Mouse (Mus musculus): Measurements from ENCODE around the gene Ppp1r2. TPM values are rescaled to one million over a fixed set of nuclear protein-coding genes. Genes with fewer than 3 reads are reported as not detected.
A peak's percentile ranks its signal among the peaks of the same experiment; 100 is the strongest.

Gene Ppp1r2
- polyA plus RNA-seq, 1 experiment from 2014 or later: 67.3 TPM

- H3K9ac ChIP-seq: no peak overlapping the region
- WGBS: 46% methylated on average over 5 of the region's 5 CpGs
- peaks cover 8% of the 10 kb centered on the region; the same call in 1 of the 2 replicates for H3K27me3 ChIP-seq
- H3K4me3 ChIP-seq: no peak overlapping the region
- ATAC-seq (ENCODE audit: low FRiP score, low read depth): no peak
- no peak overlapping the region for H3K4me2 ChIP-seq (replicated peaks)
- no peak overlapping the region for H3K27ac ChIP-seq
- peaks cover 28% of the 10 kb centered on the region for H3K4me1 ChIP-seq
- no peaks in the 10 kb centered on the region for H3K36me3 ChIP-seq
- H3K9me3 ChIP-seq: no peaks in the 10 kb centered on the region
Measured at GRCm38 (mm10) chr16:31231591-31231990, 43.5 kb downstream of the Ppp1r2 start.

GRCm38 (mm10) chr16:31227746-31228145 is 47.3 kb downstream of the Ppp1r2 start:
- Histone ChIP-seq H3K36me3 (no peaks in the 10 kb centered on the region), H3K9me3 (no peaks in the 10 kb centered on the region), H3K9ac (no peak overlapping the region), H3K27me3 (no peaks in the 10 kb centered on the region), H3K27ac (no peak overlapping the region), H3K4me2 (replicated peaks) (no peak overlapping the region), H3K4me1 (0 out of 2 replicates have a peak, but pooled peaks cover under 1% of the 10 kb centered on the region), H3K4me3 (no peak overlapping the region)
- 89% methylated on average over 1 of the region's 1 CpGs for WGBS
- no peak for ATAC-seq (ENCODE audit: low FRiP score, low read depth)

- Histone ChIP-seq H3K4me3 (no peak overlapping the region), H3K36me3 (no peaks in the 10 kb centered on the region), H3K4me1 (no peaks in the 10 kb centered on the region), H3K4me2 (replicated peaks) (no peak overlapping the region), H3K27me3 (peaks cover 4% of the 10 kb centered on the region; the same call in 1 of the 2 replicates), H3K9ac (no peak overlapping the region), H3K27ac (no peak overlapping the region), H3K9me3 (peaks cover 8% of the 10 kb centered on the region)
- WGBS: 91% methylated on average over 4 of the region's 4 CpGs
- no peak for ATAC-seq (ENCODE audit: low FRiP score, low read depth)
Measured at GRCm38 (mm10) chr16:31215271-31215670, 59.8 kb downstream of the Ppp1r2 start.

- Histone ChIP-seq H3K4me2 (replicated peaks) (no peak overlapping the region), H3K27me3 (peaks cover 8% of the 10 kb centered on the region; the same call in 1 of the 2 replicates), H3K9me3 (peaks cover 8% of the 10 kb centered on the region), H3K9ac (no peak overlapping the region), H3K36me3 (no peaks in the 10 kb centered on the region), H3K27ac (no peak overlapping the region), H3K4me3 (no peak overlapping the region), H3K4me1 (peaks cover 4% of the 10 kb centered on the region)
- no peak for ATAC-seq (ENCODE audit: low FRiP score, low read depth)
- 84% methylated on average over 6 of the region's 6 CpGs for WGBS
Measured at GRCm38 (mm10) chr16:31213463-31213862, 61.6 kb downstream of the Ppp1r2 start.

GRCm38 (mm10) chr16:31211503-31211902 is 63.6 kb downstream of the Ppp1r2 start:
- Histone ChIP-seq H3K27me3 (peaks cover 11% of the 10 kb centered on the region; the same call in 1 of the 2 replicates), H3K4me1 (peaks cover 10% of the 10 kb centered on the region), H3K4me2 (replicated peaks) (no peak overlapping the region), H3K36me3 (no peaks in the 10 kb centered on the region), H3K27ac (no peak overlapping the region), H3K9me3 (peaks cover 8% of the 10 kb centered on the region), H3K4me3 (no peak overlapping the region), H3K9ac (no peak overlapping the region)
- 82% methylated on average over 9 of the region's 9 CpGs for WGBS
- no peak for ATAC-seq (ENCODE audit: low FRiP score, low read depth)

- Histone ChIP-seq H3K27ac (no peak overlapping the region), H3K4me2 (replicated peaks) (no peak overlapping the region), H3K4me1 (peaks cover 10% of the 10 kb centered on the region), H3K36me3 (no peaks in the 10 kb centered on the region), H3K4me3 (no peak overlapping the region), H3K9ac (no peak overlapping the region), H3K27me3 (peaks cover 11% of the 10 kb centered on the region; the same call in 1 of the 2 replicates), H3K9me3 (peaks cover 3% of the 10 kb centered on the region)
- ATAC-seq (ENCODE audit: low FRiP score, low read depth): no peak
- 66% methylated on average over 4 of the region's 4 CpGs for WGBS
Measured at GRCm38 (mm10) chr16:31210453-31210852, 64.6 kb downstream of the Ppp1r2 start.

- no peaks in the 10 kb centered on the region for H3K36me3 ChIP-seq
- H3K9me3 ChIP-seq: no peaks in the 10 kb centered on the region
- H3K9ac ChIP-seq: no peak overlapping the region
- no peak overlapping the region for H3K27ac ChIP-seq
- peaks cover 10% of the 10 kb centered on the region for H3K4me1 ChIP-seq
- no peak overlapping the region for H3K4me3 ChIP-seq
- H3K4me2 ChIP-seq (replicated peaks): no peak overlapping the region
- WGBS: 70% methylated on average over 5 of the region's 5 CpGs
- H3K27me3 ChIP-seq: peaks cover 11% of the 10 kb centered on the region; the same call in 1 of the 2 replicates
- no peak for ATAC-seq (ENCODE audit: low FRiP score, low read depth)
Measured at GRCm38 (mm10) chr16:31209911-31210310, 65.2 kb downstream of the Ppp1r2 start.

- no peaks in the 10 kb centered on the region for H3K36me3 ChIP-seq
Measured at GRCm38 (mm10) chr16:31205726-31206125, 69.4 kb downstream of the Ppp1r2 start.

GRCm38 (mm10) chr16:31205187-31205586 is 69.9 kb downstream of the Ppp1r2 start:
- Histone ChIP-seq H3K4me1 (peaks cover 14% of the 10 kb centered on the region), H3K9ac (no peak overlapping the region), H3K4me2 (replicated peaks) (no peak overlapping the region), H3K36me3 (no peaks in the 10 kb centered on the region), H3K27me3 (peaks cover 6% of the 10 kb centered on the region; the same call in 1 of the 2 replicates), H3K27ac (no peak overlapping the region), H3K4me3 (no peak overlapping the region), H3K9me3 (no peaks in the 10 kb centered on the region)
- WGBS: 90% methylated on average over 8 of the region's 8 CpGs
- ATAC-seq (ENCODE audit: low FRiP score, low read depth): no peak

More at GRCm38 (mm10) chr16:31205726-31206125, 69.4 kb downstream of the Ppp1r2 start:
- no peak overlapping the region for H3K4me2 ChIP-seq (replicated peaks)
- H3K4me3 ChIP-seq: no peak overlapping the region
- ATAC-seq (ENCODE audit: low FRiP score, low read depth): no peak
- no peak overlapping the region for H3K9ac ChIP-seq
- WGBS: 77% methylated on average over 7 of the region's 7 CpGs
- H3K4me1 ChIP-seq: peaks cover 14% of the 10 kb centered on the region
- no peak overlapping the region for H3K27ac ChIP-seq
- H3K9me3 ChIP-seq: no peaks in the 10 kb centered on the region
- peaks cover 9% of the 10 kb centered on the region; the same call in 1 of the 2 replicates for H3K27me3 ChIP-seq

GRCm38 (mm10) chr16:31204216-31204615 is 70.9 kb downstream of the Ppp1r2 start:
- no peak overlapping the region for H3K27ac ChIP-seq
- ATAC-seq (ENCODE audit: low FRiP score, low read depth): no peak
- H3K36me3 ChIP-seq: no peaks in the 10 kb centered on the region
- no peaks in the 10 kb centered on the region for H3K9me3 ChIP-seq
- peaks cover 22% of the 10 kb centered on the region for H3K4me1 ChIP-seq
- H3K27me3 ChIP-seq: peaks cover 3% of the 10 kb centered on the region; the same call in 1 of the 2 replicates
- WGBS: 89% methylated on average over 1 of the region's 1 CpGs
- no peak overlapping the region for H3K9ac ChIP-seq
- no peak overlapping the region for H3K4me3 ChIP-seq
- no peak overlapping the region for H3K4me2 ChIP-seq (replicated peaks)

- H3K9ac ChIP-seq: no peak overlapping the region
- H3K9me3 ChIP-seq: no peaks in the 10 kb centered on the region
- H3K4me3 ChIP-seq: peak overlapping the region; percentile 96; the same call in 1 of the 2 replicates
- peaks cover 20% of the 10 kb centered on the region for H3K4me1 ChIP-seq
- no peaks in the 10 kb centered on the region for H3K36me3 ChIP-seq
- 80% methylated on average over 2 of the region's 2 CpGs for WGBS
- 0 out of 2 replicates have a peak, but pooled peaks cover 2% of the 10 kb centered on the region for H3K27me3 ChIP-seq
- peak overlapping the region; percentile 84 for H3K4me2 ChIP-seq (replicated peaks)
- ATAC-seq (ENCODE audit: low FRiP score, low read depth): no peak
- H3K27ac ChIP-seq: no peak overlapping the region
Measured at GRCm38 (mm10) chr16:31201704-31202103, 73.4 kb downstream of the Ppp1r2 start.
